Mouse (Mus musculus) liver, embryonic 16.5 days (tissue): ENCODE data around the gene Rpl3. TPM values are rescaled to one million over a fixed set of nuclear protein-coding genes. Genes with fewer than 3 reads are reported as not detected.

Source experiments
- ATAC-seq: fragments of 200-750 bp; cut with Nextera tagmentation; 2 replicates; pipeline ENCODE4 v1.8.0; 2017; ENCODE audit warnings: low read depth, mild to moderate bottlenecking, moderate number of reproducible peaks, moderate library complexity
- H3K27ac ChIP-seq: fragments of 300-500 bp; sonication (generic); 2 replicates; pipeline ENCODE4 v1.5.1; 2014; ENCODE audit warnings: mild to moderate bottlenecking, low read length
- H3K27me3 ChIP-seq: fragments of 300-500 bp; sonication (generic); 2 replicates; pipeline ENCODE4 v1.6.1; 2014; ENCODE audit warnings: low read depth, low read length, mixed read lengths; ENCODE audit not compliant: control insufficient read depth, insufficient read depth
- H3K36me3 ChIP-seq: fragments of 300-500 bp; sonication (generic); 2 replicates; pipeline ENCODE4 v1.6.1; 2014; ENCODE audit warnings: mild to moderate bottlenecking; ENCODE audit not compliant: control insufficient read depth, insufficient read depth
- H3K4me1 ChIP-seq: fragments of 300-500 bp; sonication (generic); 2 replicates; pipeline ENCODE4 v1.6.1; 2014; ENCODE audit warnings: low read depth, low read length, mixed read lengths; ENCODE audit not compliant: control insufficient read depth
- H3K4me2 ChIP-seq: fragments of 300-500 bp; sonication (generic); 2 replicates; pipeline ENCODE4 v1.6.1; 2014; ENCODE audit warnings: low read depth, low read length, mixed read lengths
- H3K4me3 ChIP-seq: fragments of 300-500 bp; sonication (generic); 2 replicates; pipeline ENCODE4 v1.5.1; 2014; ENCODE audit warnings: low read depth, mild to moderate bottlenecking, low read length
- H3K9ac ChIP-seq: fragments of 300-500 bp; sonication (generic); 2 replicates; pipeline ENCODE4 v1.6.1; 2014; ENCODE audit warnings: low read depth, low read length
- H3K9me3 ChIP-seq: fragments of 300-500 bp; sonication (generic); replicated peaks from 2 replicates; pipeline ENCODE4 v1.6.1; 2016; ENCODE audit warnings: low read length; ENCODE audit not compliant: control insufficient read depth
- WGBS: fragments of 180-500 bp; shearing (Covaris S2); extraction: QIAGEN DNeasy Blood & Tissue Kit; methylation state at CpG from one replicate; pipeline ENCODE4 v1.1.7; 2014; ENCODE audit not compliant: insufficient replicate concordance; 5-methylcytosine and 5-hydroxymethylcytosine counted together
- polyA plus RNA-seq: library from polyadenylated mRNA; unstranded; fragments of >200 nt; fragmentation: Nextera tagmentation; extraction: Ambion mirVana; gene quantifications from 2 replicates; pipeline ENCODE4 v1.2.1, GENCODE M21; 2015

Gene Rpl3
- polyA plus RNA-seq, 1 experiment from 2014 or later, result 481 TPM

DNA sequence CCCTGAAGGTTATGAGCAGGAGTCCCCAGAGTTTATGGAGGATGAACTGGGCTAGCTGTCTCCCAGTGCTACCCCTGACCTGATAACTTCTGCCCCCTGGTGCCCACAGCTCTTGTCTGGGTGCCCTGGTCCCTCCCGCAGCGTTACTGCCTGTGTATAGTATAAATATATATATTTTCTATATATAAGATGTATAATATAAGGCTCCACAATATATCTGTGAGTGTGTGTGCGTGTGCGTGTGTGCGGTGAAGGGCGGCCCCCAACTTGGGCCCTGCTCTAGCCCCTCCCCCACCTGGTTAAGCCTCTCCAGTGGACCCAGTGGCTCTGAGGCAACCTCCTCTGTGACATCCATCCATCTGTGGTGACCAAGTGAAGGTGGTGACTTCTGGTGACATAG is 27.4 kb upstream of the Rpl3 start:
- ATAC-seq, result no peak
- H3K4me1 ChIP-seq, result peaks cover 3% of the 10 kb centered on the region
- H3K4me2 ChIP-seq, result no peak overlapping the region
- no peak overlapping the region for H3K27ac ChIP-seq
- whole genome bisulfite sequencing, result 77% methylated on average over 6 of the region's 6 CpGs
- H3K4me3 ChIP-seq, result no peak overlapping the region
- H3K36me3 ChIP-seq, result no peaks in the 10 kb centered on the region
- H3K9me3 ChIP-seq, result no peaks in the 10 kb centered on the region
- H3K27me3 ChIP-seq, result no peaks in the 10 kb centered on the region
- H3K9ac ChIP-seq, result no peak overlapping the region

DNA sequence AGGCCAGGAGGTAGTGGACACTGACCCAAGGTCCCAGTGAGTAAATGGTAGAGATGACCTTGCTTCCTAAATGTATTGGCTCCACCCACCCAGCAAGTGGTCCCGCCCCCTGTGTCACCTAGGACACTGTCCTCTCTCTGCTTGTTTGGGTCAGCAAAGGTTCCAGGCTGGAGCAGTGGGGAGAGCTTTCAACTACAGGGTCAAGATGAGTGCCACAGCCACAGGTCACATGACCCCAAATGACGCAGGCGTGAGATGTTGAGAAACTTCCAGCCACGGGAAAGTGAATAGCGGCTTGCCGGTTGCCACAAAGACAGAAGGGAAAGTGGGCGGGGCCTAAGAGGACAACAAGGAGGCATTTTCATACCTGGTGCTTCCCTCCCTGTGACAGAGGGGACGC is 25.5 kb upstream of the Rpl3 start:
- Histone ChIP-seq H3K36me3 (no peaks in the 10 kb centered on the region), H3K9me3 (no peaks in the 10 kb centered on the region), H3K27ac (no peak overlapping the region), H3K4me1 (peaks cover 3% of the 10 kb centered on the region), H3K9ac (no peak overlapping the region), H3K4me3 (no peak overlapping the region), H3K4me2 (no peak overlapping the region), H3K27me3 (no peaks in the 10 kb centered on the region)
- WGBS, result 28% methylated on average over 8 of the region's 8 CpGs
- ATAC-seq, result peak; percentile 37; the same call in 1 of the 2 replicates

DNA sequence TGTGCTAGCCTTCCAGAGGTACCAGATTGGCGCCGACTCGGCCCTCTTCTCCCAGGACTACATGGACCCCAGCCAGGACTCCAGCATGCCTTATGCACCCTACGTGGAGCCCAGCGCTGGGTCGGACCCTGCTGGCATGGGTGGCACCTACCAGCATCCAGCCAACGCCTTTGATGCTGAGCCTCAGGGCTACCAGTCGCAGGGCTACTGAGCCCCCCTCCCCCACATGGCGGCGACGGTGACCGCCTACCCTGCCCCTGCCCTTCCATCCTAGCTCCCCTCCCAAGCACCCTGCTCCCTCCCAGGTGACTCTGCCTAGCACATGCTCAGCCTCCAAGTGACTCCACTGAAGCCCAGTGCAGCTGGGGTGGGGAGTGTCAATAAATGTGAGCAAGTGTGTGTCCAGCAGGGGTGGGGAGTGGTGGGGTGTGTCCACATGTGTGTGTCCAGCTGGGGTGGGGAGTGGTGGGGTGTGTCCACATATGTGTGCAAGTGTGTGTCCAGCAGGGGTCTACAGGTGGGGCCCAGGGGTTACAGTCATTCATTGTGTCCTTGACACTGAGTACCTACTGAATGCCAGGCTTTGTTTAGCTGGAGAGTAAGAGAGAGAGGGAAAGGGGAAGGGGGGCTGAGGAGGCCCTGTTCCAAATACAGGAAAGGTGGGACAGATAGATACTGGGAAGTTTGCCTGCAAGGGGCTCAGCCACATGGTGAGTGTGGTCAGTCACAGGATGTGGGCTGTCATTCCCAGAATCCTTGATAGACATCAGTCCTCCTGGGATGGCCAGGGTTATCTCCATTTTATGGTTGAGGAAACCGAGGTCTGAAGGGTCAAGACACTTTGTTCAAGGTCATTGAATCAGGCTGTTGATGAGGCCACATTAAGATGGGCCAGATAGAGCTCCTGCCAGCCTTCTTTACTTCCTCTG is 24.5 kb upstream of the Rpl3 start:
- 0 out of 2 replicates have a peak overlapping the region, but pooled peaks have one; percentile 0 for H3K4me2 ChIP-seq
- 58% methylated on average over 13 of the region's 13 CpGs for WGBS
- no peak overlapping the region; the same call in 1 of the 2 replicates for H3K4me3 ChIP-seq
- H3K9me3 ChIP-seq, result no peaks in the 10 kb centered on the region
- ATAC-seq, result 0 out of 2 replicates have a peak, but pooled peaks have one; percentile 7
- no peaks in the 10 kb centered on the region for H3K36me3 ChIP-seq
- peaks cover 3% of the 10 kb centered on the region for H3K4me1 ChIP-seq
- no peak overlapping the region for H3K27ac ChIP-seq
- no peaks in the 10 kb centered on the region for H3K27me3 ChIP-seq
- no peak overlapping the region for H3K9ac ChIP-seq

DNA sequence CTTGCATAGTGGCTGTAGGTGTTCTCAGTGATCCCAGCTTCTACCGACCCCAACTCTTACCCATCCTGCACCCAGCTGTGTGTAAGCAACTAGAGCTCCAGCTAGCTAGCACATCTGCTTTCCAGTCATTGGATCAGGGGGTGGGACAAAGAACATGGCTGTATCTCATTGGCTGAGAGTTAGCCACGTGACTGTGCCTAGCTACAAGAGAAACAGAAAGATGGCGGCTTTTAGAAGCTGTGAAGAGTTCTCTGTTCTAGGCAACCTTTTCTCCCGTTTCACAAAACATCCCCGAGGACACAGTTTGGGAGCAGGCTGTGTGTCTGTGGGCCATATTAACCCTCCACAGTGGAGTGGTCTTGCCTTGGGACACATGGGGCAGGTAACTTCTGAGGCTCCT is 23.6 kb upstream of the Rpl3 start:
- H3K4me3 ChIP-seq, result no peak overlapping the region; the same call in 1 of the 2 replicates
- H3K36me3 ChIP-seq, result no peaks in the 10 kb centered on the region
- WGBS, result 61% methylated on average over 5 of the region's 5 CpGs
- H3K4me2 ChIP-seq, result 0 out of 2 replicates have a peak overlapping the region, but pooled peaks have one; percentile 0
- H3K9ac ChIP-seq, result no peak overlapping the region
- no peaks in the 10 kb centered on the region for H3K9me3 ChIP-seq
- peaks cover 3% of the 10 kb centered on the region for H3K4me1 ChIP-seq
- no peak for ATAC-seq
- H3K27me3 ChIP-seq, result no peaks in the 10 kb centered on the region
- no peak overlapping the region for H3K27ac ChIP-seq

DNA sequence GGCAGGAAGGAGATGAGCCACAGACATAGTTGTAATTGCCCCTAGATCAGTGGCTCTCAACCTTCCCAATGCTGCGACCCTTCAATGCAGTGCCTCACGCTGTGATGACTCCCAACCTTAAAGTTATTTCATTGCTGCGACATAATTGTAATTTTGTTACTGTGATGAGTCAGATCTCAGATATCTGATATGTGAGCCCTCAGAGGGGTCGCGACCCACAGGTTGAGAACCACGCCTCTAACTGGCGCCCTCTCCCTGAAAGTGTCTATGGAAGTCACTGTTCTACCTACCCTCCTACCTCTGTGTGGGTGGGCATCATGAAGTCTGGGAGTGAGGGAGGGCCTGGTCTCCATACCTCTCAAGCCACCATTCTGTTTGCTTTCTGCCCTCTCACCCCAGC is 22.7 kb upstream of the Rpl3 start:
- no peak overlapping the region for H3K9ac ChIP-seq
- 74% methylated on average over 7 of the region's 7 CpGs for WGBS
- H3K9me3 ChIP-seq, result no peaks in the 10 kb centered on the region
- no peaks in the 10 kb centered on the region for H3K36me3 ChIP-seq
- ATAC-seq, result no peak
- H3K4me2 ChIP-seq, result no peak overlapping the region
- peaks cover 3% of the 10 kb centered on the region for H3K4me1 ChIP-seq
- no peak overlapping the region for H3K27ac ChIP-seq
- no peak overlapping the region for H3K4me3 ChIP-seq
- H3K27me3 ChIP-seq, result no peaks in the 10 kb centered on the region

DNA sequence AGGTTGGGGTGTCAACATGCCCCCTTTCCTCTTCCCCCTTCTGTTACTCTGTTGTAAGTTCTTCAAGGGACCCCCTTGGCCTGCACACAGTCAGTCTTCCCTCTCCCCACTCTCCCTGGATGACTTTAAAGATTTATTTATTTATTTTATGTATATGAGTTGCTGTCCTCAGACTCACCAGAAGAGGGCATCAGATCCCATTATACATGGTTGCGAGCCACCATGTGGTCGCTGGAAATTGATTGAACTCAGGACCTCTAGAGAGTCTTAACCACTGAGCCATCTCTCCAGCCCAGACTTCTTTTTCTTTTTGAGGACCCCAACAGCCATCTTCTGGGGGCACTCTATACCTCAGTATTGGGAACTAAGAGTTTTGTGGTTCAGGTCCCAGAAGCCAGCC is 20.8 kb upstream of the Rpl3 start:
- Histone ChIP-seq H3K27me3 (no peaks in the 10 kb centered on the region), H3K27ac (no peak overlapping the region), H3K9me3 (no peaks in the 10 kb centered on the region), H3K4me1 (peaks cover 3% of the 10 kb centered on the region), H3K4me2 (no peak overlapping the region), H3K9ac (no peak overlapping the region), H3K4me3 (no peak overlapping the region), H3K36me3 (no peaks in the 10 kb centered on the region)
- ATAC-seq, result no peak
- 52% methylated on average over 2 of the region's 2 CpGs for WGBS

DNA sequence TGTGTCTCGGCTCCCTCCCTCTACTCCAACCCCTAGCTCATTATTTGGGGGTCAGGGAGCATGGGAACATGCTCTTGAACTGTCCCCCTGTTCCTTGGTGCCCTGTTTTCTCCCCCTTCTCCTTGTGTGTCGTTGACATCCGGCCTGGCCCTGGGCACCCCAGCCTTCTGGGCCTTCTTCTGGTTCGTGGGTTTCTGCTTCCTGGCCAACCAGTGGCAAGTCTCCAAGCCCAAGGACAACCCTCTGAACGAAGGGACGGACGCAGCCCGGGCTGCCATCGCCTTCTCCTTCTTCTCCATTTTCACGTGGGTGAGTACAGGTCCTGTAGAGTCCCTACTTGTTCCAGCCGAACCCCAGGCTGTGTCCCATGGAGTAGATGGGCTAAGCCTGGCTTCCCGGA is 19.8 kb upstream of the Rpl3 start:
- Histone ChIP-seq H3K4me1 (peaks cover 3% of the 10 kb centered on the region), H3K9me3 (no peaks in the 10 kb centered on the region), H3K27ac (no peak overlapping the region), H3K36me3 (no peaks in the 10 kb centered on the region), H3K4me3 (no peak overlapping the region), H3K27me3 (no peaks in the 10 kb centered on the region), H3K4me2 (no peak overlapping the region), H3K9ac (no peak overlapping the region)
- no peak for ATAC-seq
- WGBS, result 61% methylated on average over 12 of the region's 12 CpGs

DNA sequence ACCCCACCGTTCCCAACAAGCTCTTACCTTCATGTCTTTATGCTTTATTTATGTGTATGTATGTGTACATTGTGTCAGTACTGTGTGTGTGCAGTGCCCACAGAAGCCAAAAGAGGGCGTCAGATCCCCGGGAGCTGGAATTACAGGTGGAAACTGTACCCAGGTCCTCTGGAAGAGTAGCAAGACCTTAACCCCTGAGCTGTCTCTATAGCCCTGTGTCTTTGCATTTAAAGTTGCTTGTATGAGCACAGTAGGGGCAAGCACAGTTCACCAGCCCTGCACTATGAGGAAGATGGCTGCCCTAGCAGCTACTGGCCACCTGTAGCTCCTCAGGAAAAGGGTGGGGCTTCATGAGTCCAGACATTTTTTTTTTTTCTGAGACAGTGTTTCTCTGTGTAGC is 15.9 kb upstream of the Rpl3 start:
- no peak overlapping the region for H3K9ac ChIP-seq
- no peak overlapping the region for H3K4me3 ChIP-seq
- H3K4me1 ChIP-seq, result peaks cover 14% of the 10 kb centered on the region
- no peak overlapping the region for H3K27ac ChIP-seq
- no peaks in the 10 kb centered on the region for H3K27me3 ChIP-seq
- WGBS, result 67% methylated on average over 3 of the region's 3 CpGs
- no peak overlapping the region for H3K4me2 ChIP-seq
- H3K36me3 ChIP-seq, result no peaks in the 10 kb centered on the region
- ATAC-seq, result no peak
- no peaks in the 10 kb centered on the region for H3K9me3 ChIP-seq

DNA sequence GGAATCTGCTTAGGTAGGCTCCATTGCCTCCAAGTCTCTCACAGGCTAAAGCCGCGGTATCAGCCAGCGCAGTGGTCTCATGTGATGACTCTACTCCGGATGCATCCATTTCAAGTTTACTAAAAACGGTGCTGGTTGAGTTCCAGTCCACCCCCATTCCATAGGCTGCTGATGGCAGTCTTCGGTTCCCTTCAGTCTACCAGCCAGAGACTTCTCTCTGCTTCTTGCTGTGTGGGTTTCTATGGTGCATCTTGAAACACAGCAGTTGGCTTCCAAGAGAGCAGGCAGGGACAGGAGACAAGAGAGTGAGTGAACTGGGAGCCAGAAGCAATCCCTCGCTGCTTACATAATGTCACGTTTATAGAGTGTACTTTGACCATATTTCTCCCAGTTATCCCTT is 15.5 kb upstream of the Rpl3 start:
- H3K9me3 ChIP-seq, result no peaks in the 10 kb centered on the region
- H3K27me3 ChIP-seq, result no peaks in the 10 kb centered on the region
- no peak overlapping the region for H3K4me2 ChIP-seq
- ATAC-seq, result no peak
- H3K9ac ChIP-seq, result no peak overlapping the region
- H3K36me3 ChIP-seq, result no peaks in the 10 kb centered on the region
- peaks cover 14% of the 10 kb centered on the region for H3K4me1 ChIP-seq
- no peak overlapping the region for H3K4me3 ChIP-seq
- H3K27ac ChIP-seq, result no peak overlapping the region
- 88% methylated on average over 8 of the region's 8 CpGs for WGBS
